Mouse (Mus musculus) liver, adult 2 months (tissue): Measurements from ENCODE around the gene Lrp5.

Source experiments
- CTCF ChIP-seq: fragments of 200-500 bp; IDR thresholded peaks from 2 replicates; pipeline ENCODE4 v1.5.1; 2011; ENCODE audit warnings: low read depth, low read length, control low read depth
- POLR2A ChIP-seq: fragments of 200-500 bp; IDR thresholded peaks from 2 replicates; pipeline ENCODE4 v1.6.1; 2011; ENCODE audit warnings: low read length, control low read depth; ENCODE audit not compliant: insufficient read depth; ENCODE audit errors: extremely low read depth

DNA sequence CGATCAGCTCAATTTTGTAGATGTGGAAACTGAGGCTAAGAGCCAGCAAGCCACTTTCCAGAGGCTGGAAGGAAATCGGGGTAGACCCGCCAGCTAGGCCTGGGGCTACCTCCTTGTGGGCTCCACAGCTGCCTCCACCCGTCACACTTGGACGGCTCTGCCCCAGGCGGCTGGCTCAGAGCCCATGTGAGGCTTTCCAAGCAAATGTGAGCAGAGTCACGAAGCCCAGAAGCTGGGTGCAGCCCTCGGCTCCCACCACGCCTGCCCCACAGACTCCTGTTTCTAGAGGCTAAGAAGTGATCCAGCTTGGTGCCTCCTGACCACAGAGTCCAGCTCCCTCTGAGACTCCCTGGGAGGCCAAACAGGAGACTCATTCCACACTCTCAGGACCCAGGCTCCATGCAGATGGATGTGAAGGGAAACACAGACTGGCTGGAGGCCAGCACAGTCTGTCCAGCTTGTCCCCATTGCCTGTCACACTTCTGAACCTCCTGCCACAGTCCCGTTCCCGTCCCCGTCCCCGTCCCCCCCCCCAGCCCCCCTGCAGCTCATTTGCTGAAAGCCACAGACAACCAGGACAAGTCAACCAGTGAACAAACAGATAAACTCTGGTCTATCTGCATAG, 4.9 kb downstream of the Lrp5 start:
- TF ChIP-seq POLR2A (no peak), CTCF (no peak)
